Mouse (Mus musculus) frontal cortex, postnatal 14 days (tissue): ENCODE measurements around the gene Cox8a.

Experiments used
- DNase-seq, 2 experiments: peaks; one replicate each; pipeline ENCODE4 v3.0.0; 2022; ENCODE audit warnings: low spot score in 2 of 2

Cox8a gene

GRCm38 (mm10) chr19:7217162-7217925, at the start of gene Cox8a:
Cox8a (minus strand) TSS chr19:7217616.
- peak; percentile 95 for DNase-seq

GRCm38 (mm10) chr19:7266421-7266831, 49.0 kb upstream of the Cox8a start:
- DNase-seq, result peak in 1 of 2 experiments; percentile 4

GRCm38 (mm10) chr19:7265478-7266191, 48.2 kb upstream of the Cox8a start:
- peak in 1 of 2 experiments; percentile 14 for DNase-seq

GRCm38 (mm10) chr19:7264766-7265331, 47.4 kb upstream of the Cox8a start:
- DNase-seq, result peak; percentile 17 to 49

- DNase-seq, result peak; percentile 35 to 70
Measured at GRCm38 (mm10) chr19:7264088-7264765, 46.8 kb upstream of the Cox8a start.

GRCm38 (mm10) chr19:7262592-7262991, 45.2 kb upstream of the Cox8a start:
- no peak for DNase-seq

GRCm38 (mm10) chr19:7261964-7262363, 44.5 kb upstream of the Cox8a start:
- DNase-seq, result no peak

GRCm38 (mm10) chr19:7261476-7261875, 44.1 kb upstream of the Cox8a start:
- no peak for DNase-seq

GRCm38 (mm10) chr19:7257881-7258280, 40.5 kb upstream of the Cox8a start:
- no peak for DNase-seq

- DNase-seq, result no peak
Measured at GRCm38 (mm10) chr19:7246021-7246420, 28.6 kb upstream of the Cox8a start.

- peak; percentile 87 to 90 for DNase-seq
Measured at GRCm38 (mm10) chr19:7240782-7241690, 23.6 kb upstream of the Cox8a start, which contains the start of gene Naa40. Naa40 (minus strand) TSS chr19:7241183.

GRCm38 (mm10) chr19:7240291-7240690, 22.9 kb upstream of the Cox8a start:
- DNase-seq, result no peak

GRCm38 (mm10) chr19:7239574-7239973, 22.2 kb upstream of the Cox8a start:
- no peak for DNase-seq

GRCm38 (mm10) chr19:7236742-7237141, 19.3 kb upstream of the Cox8a start:
- DNase-seq, result no peak

GRCm38 (mm10) chr19:7236011-7236410, 18.6 kb upstream of the Cox8a start:
- DNase-seq, result no peak

- no peak for DNase-seq
Measured at GRCm38 (mm10) chr19:7235461-7235860, 18.0 kb upstream of the Cox8a start.

GRCm38 (mm10) chr19:7234537-7235221, 17.3 kb upstream of the Cox8a start:
- DNase-seq, result peak; percentile 77 to 80

GRCm38 (mm10) chr19:7226511-7226914, 9.1 kb upstream of the Cox8a start:
- DNase-seq, result no peak

GRCm38 (mm10) chr19:7225096-7225690, 7.8 kb upstream of the Cox8a start:
- DNase-seq, result no peak

GRCm38 (mm10) chr19:7224253-7224652, 6.8 kb upstream of the Cox8a start:
- DNase-seq, result no peak
